Mouse (Mus musculus) limb, embryonic 11.5 days (tissue): Measurements from ENCODE around the gene Shtn1. TPM values are rescaled to one million over a fixed set of nuclear protein-coding genes. Genes with fewer than 3 reads are reported as not detected.
A peak's percentile ranks its signal among the peaks of the same experiment; 100 is the strongest.

Experiments
- ATAC-seq: fragments of 200-750 bp; cut with Nextera tagmentation; 2 replicates; pipeline ENCODE4 v1.8.0; 2017; ENCODE audit warnings: low read depth; ENCODE audit not compliant: insufficient number of reproducible peaks, low FRiP score, low TSS enrichment
- DNase-seq: peaks from one replicate; pipeline ENCODE4 v3.0.0-alpha.2; 2015; ENCODE audit warnings: low spot score
- H3K27ac ChIP-seq: fragments of 300-500 bp; sonication (generic); replicated peaks from 2 replicates; pipeline ENCODE4 v1.5.1; 2014; ENCODE audit warnings: low read depth, mild to moderate bottlenecking, low read length
- H3K27me3 ChIP-seq: fragments of 300-500 bp; sonication (generic); 2 replicates; pipeline ENCODE4 v1.6.1; 2014; ENCODE audit warnings: mild to moderate bottlenecking, low read length, mixed read lengths; ENCODE audit not compliant: control insufficient read depth, insufficient read depth
- H3K36me3 ChIP-seq: fragments of 300-500 bp; sonication (generic); 2 replicates; pipeline ENCODE4 v1.6.1; 2014; ENCODE audit warnings: mild to moderate bottlenecking, low read length, moderate library complexity, mixed read lengths; ENCODE audit not compliant: control insufficient read depth, insufficient read depth
- H3K4me1 ChIP-seq: fragments of 300-500 bp; sonication (generic); 2 replicates; pipeline ENCODE4 v1.6.1; 2014; ENCODE audit warnings: low read length, mixed read lengths; ENCODE audit not compliant: control insufficient read depth, insufficient read depth
- H3K4me2 ChIP-seq: fragments of 300-500 bp; sonication (generic); 2 replicates; pipeline ENCODE4 v1.6.1; 2014; ENCODE audit warnings: low read depth, mild to moderate bottlenecking, moderate library complexity; ENCODE audit not compliant: severe bottlenecking
- H3K4me3 ChIP-seq: fragments of 300-500 bp; sonication (generic); 2 replicates; pipeline ENCODE4 v1.5.1; 2014; ENCODE audit warnings: low read depth, low read length
- H3K9ac ChIP-seq: fragments of 300-500 bp; sonication (generic); 2 replicates; pipeline ENCODE4 v1.6.1; 2014; ENCODE audit warnings: mild to moderate bottlenecking, low read length
- H3K9me3 ChIP-seq: fragments of 300-500 bp; sonication (generic); 2 replicates; pipeline ENCODE4 v1.6.1; 2016; ENCODE audit warnings: low read length; ENCODE audit not compliant: control insufficient read depth
- WGBS: fragments of 180-500 bp; shearing (Covaris S2); extraction: QIAGEN DNeasy Blood & Tissue Kit; methylation state at CpG from one replicate; pipeline ENCODE4 v1.1.7; 2014; 5-methylcytosine and 5-hydroxymethylcytosine counted together
- polyA plus RNA-seq: library from polyadenylated mRNA; unstranded; fragments of >200 nt; fragmentation: Nextera tagmentation; extraction: Ambion mirVana; gene quantifications from 2 replicates; pipeline ENCODE4 v1.2.1, GENCODE M21; 2014

Shtn1 gene
- polyA plus RNA-seq, 1 experiment from 2014 or later, result 0.71 TPM

GRCm38 (mm10) chr19:59074841-59075471 lies 944 bp downstream of the Shtn1 start:
- H3K9me3 ChIP-seq, result no peaks in the 10 kb centered on the region
- ATAC-seq (no peak), DNase-seq (peak; percentile 35)
- 3% methylated on average over 46 of the region's 46 CpGs for WGBS
- H3K27ac ChIP-seq, result no peak overlapping the region
- 0 out of 2 replicates have a peak, but pooled peaks cover 3% of the 10 kb centered on the region for H3K4me1 ChIP-seq
- H3K9ac ChIP-seq, result no peak overlapping the region
- no peaks in the 10 kb centered on the region for H3K36me3 ChIP-seq
- H3K4me2 ChIP-seq, result peak overlapping the region; percentile 95
- H3K27me3 ChIP-seq, result peaks cover 36% of the 10 kb centered on the region
- H3K4me3 ChIP-seq, result peak overlapping the region; percentile 49

DNA sequence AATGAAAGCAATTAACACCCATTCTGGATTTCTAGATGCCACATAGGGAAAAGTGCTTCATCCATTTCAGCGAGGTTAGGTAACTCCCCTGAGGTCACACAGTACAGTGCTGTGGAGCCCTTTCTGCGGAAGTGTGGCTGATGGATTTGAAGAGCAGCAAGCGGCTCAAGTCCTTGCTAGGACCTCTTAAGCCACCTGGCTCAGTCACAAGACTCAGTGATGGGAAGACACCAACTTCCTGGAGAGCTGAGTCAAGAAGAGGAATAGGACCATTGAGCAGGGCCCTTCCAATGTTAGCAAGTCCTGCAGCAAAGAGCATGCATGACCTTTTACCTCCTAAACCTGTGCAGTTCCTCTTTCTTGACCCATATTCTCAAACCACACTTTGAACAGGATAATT lies 1.5 kb downstream of the Shtn1 start:
- no peaks in the 10 kb centered on the region for H3K9me3 ChIP-seq
- H3K27me3 ChIP-seq, result peaks cover 36% of the 10 kb centered on the region
- no peak overlapping the region for H3K27ac ChIP-seq
- ATAC-seq (no peak), DNase-seq (no peak)
- H3K9ac ChIP-seq, result no peak overlapping the region
- H3K4me1 ChIP-seq, result 0 out of 2 replicates have a peak, but pooled peaks cover 3% of the 10 kb centered on the region
- no peaks in the 10 kb centered on the region for H3K36me3 ChIP-seq
- 55% methylated on average over 3 of the region's 3 CpGs for WGBS
- no peak overlapping the region for H3K4me3 ChIP-seq
- no peak overlapping the region for H3K4me2 ChIP-seq

- peaks cover 36% of the 10 kb centered on the region for H3K27me3 ChIP-seq
Measured at GRCm38 (mm10) chr19:59073006-59073405, 2.9 kb downstream of the Shtn1 start.

DNA sequence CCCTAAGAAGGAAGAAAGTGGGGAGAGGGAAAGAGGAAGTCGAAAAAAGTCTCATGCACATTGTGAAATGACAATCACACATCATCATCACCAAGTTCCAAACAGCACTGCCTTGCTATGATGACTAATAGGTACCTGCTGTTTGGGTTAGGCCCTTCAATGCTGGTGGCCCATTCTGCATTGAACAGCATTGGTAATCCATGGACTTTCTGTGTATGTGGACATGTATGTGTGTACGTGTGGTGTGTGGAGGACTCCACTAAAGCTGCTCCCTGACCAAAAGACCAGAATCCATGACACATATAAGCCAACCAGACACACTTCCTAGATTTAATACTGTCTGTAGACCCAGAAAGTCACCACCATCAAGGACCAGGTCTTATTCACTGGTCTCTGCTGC lies 3.9 kb downstream of the Shtn1 start:
- H3K9ac ChIP-seq, result no peak overlapping the region
- H3K27ac ChIP-seq, result no peak overlapping the region
- no peaks in the 10 kb centered on the region for H3K36me3 ChIP-seq
- H3K9me3 ChIP-seq, result no peaks in the 10 kb centered on the region
- ATAC-seq (no peak), DNase-seq (no peak)
- H3K4me1 ChIP-seq, result 0 out of 2 replicates have a peak, but pooled peaks cover 3% of the 10 kb centered on the region
- WGBS, result 85% methylated on average over 2 of the region's 2 CpGs
- H3K4me3 ChIP-seq, result no peak overlapping the region
- peaks cover 31% of the 10 kb centered on the region for H3K27me3 ChIP-seq
- H3K4me2 ChIP-seq, result no peak overlapping the region

More at GRCm38 (mm10) chr19:59073006-59073405, 2.9 kb downstream of the Shtn1 start:
- ATAC-seq, result no peak
- H3K36me3 ChIP-seq, result no peaks in the 10 kb centered on the region
- no peak for DNase-seq
- H3K4me3 ChIP-seq, result no peak overlapping the region
- H3K4me1 ChIP-seq, result 0 out of 2 replicates have a peak, but pooled peaks cover 3% of the 10 kb centered on the region
- no peak overlapping the region for H3K27ac ChIP-seq
- no peaks in the 10 kb centered on the region for H3K9me3 ChIP-seq
- H3K4me2 ChIP-seq, result no peak overlapping the region
- 88% methylated on average over 6 of the region's 6 CpGs for WGBS
- H3K9ac ChIP-seq, result no peak overlapping the region

GRCm38 (mm10) chr19:59071396-59071795 lies 4.5 kb downstream of the Shtn1 start:
- Histone ChIP-seq H3K27ac (no peak overlapping the region), H3K9me3 (no peaks in the 10 kb centered on the region), H3K36me3 (no peaks in the 10 kb centered on the region), H3K4me2 (no peak overlapping the region), H3K27me3 (peaks cover 25% of the 10 kb centered on the region), H3K4me3 (no peak overlapping the region), H3K4me1 (0 out of 2 replicates have a peak, but pooled peaks cover 3% of the 10 kb centered on the region), H3K9ac (no peak overlapping the region)
- DNase-seq (no peak), ATAC-seq (no peak)
- WGBS, result 80% methylated on average over 4 of the region's 4 CpGs

DNA sequence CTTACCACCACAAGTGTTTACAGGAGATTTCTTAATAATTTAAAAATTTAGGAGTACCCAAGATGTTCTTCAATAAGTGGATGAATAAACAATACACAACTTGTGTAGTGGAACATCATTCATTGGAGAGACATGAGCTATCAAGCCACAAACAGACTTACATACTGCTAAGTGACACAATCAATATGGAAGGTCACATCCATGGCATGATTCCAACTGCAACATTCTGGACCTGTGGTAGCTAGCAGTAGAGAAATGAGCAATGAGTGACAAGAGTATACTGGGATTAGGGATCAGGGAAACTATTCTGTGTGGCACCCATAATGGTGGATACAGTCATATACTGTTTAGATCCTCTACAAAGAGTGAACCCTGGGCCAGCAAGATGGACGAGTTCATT lies 8.2 kb downstream of the Shtn1 start:
- Histone ChIP-seq H3K4me2 (no peak overlapping the region), H3K36me3 (no peaks in the 10 kb centered on the region), H3K9ac (no peak overlapping the region), H3K27me3 (no peaks in the 10 kb centered on the region), H3K27ac (no peak overlapping the region), H3K9me3 (no peaks in the 10 kb centered on the region), H3K4me1 (no peaks in the 10 kb centered on the region), H3K4me3 (no peak overlapping the region)
- no peak for DNase-seq
- WGBS, result 72% methylated on average over 1 of the region's 1 CpGs
- ATAC-seq, result no peak

DNA sequence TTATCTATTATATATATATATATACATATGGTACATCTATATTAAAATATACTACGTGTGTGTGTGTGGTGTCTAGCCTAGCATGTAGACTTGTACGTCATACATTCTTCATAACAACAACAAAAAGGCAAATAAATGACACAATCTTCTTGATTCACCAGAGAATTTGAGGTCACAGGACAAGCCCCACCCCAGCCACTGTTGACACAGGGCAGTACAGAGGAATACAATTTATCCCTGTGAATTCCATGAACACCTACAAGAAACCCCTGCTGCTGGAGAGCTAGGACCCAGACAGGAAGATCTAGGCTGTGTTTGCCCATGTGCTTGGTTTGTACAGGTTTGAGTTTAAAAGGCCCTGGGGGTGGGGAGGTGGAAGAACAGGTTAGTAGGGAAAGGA lies 9.2 kb downstream of the Shtn1 start:
- no peaks in the 10 kb centered on the region for H3K9me3 ChIP-seq
- H3K4me2 ChIP-seq, result no peak overlapping the region
- no peak overlapping the region for H3K27ac ChIP-seq
- H3K4me1 ChIP-seq, result no peaks in the 10 kb centered on the region
- ATAC-seq (no peak), DNase-seq (no peak)
- WGBS, result 95% methylated on average over 2 of the region's 2 CpGs
- no peak overlapping the region for H3K9ac ChIP-seq
- H3K27me3 ChIP-seq, result no peaks in the 10 kb centered on the region
- no peaks in the 10 kb centered on the region for H3K36me3 ChIP-seq
- no peak overlapping the region for H3K4me3 ChIP-seq

DNA sequence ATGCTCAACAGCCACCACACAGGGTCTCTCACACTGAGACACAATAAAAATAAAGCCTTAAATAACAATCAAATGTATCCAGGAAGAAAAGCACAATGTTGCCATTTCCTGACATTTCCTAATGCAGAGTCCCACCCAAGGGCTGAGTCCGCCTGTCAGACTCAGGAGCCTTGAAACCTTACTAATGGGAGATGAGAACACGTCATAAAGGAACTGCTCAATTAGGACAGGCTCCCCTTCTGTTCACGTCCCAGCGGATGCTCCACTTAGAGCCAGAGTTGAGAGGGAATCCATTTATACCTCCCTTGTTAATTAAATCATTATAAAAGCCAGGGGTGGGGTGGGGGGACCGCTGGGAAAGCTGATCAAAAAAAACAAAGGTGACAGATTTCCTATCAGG lies 9.8 kb downstream of the Shtn1 start:
- ATAC-seq, result no peak
- H3K9me3 ChIP-seq, result no peaks in the 10 kb centered on the region
- no peak overlapping the region for H3K9ac ChIP-seq
- no peak overlapping the region for H3K4me3 ChIP-seq
- no peaks in the 10 kb centered on the region for H3K27me3 ChIP-seq
- H3K4me1 ChIP-seq, result no peaks in the 10 kb centered on the region
- H3K4me2 ChIP-seq, result no peak overlapping the region
- H3K27ac ChIP-seq, result no peak overlapping the region
- DNase-seq, result no peak
- 46% methylated on average over 5 of the region's 5 CpGs for WGBS
- no peaks in the 10 kb centered on the region for H3K36me3 ChIP-seq

DNA sequence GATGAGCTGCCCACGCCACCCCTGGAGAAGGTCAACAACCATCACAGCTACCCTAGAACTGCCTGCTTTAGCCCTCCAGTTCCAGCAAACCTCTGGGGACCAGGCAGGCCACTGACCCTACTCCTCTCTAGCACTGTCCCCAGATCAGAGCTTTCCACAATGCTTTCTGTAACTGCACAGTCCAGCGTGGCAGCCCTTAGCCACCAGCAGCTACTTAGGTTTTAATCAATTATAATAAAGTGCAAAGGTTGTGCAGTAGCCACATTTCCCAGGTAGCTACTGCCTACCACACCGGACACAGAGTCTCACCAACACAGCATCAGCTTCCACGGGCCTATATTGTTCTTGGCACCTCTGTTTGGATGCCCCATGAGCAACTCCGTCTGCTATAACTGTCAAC lies 11.3 kb downstream of the Shtn1 start:
- no peak overlapping the region for H3K4me3 ChIP-seq
- H3K4me1 ChIP-seq, result no peaks in the 10 kb centered on the region
- ATAC-seq (no peak), DNase-seq (no peak)
- H3K9ac ChIP-seq, result no peak overlapping the region
- 87% methylated on average over 5 of the region's 5 CpGs for WGBS
- no peaks in the 10 kb centered on the region for H3K9me3 ChIP-seq
- H3K4me2 ChIP-seq, result no peak overlapping the region
- no peak overlapping the region for H3K27ac ChIP-seq
- H3K27me3 ChIP-seq, result no peaks in the 10 kb centered on the region
- H3K36me3 ChIP-seq, result no peaks in the 10 kb centered on the region
